ENCODE assay signal across 18 mouse cellular contexts in genomic region chr3:146412480-146412879, GRCm38 (mm10). TPM values are rescaled to one million over a fixed set of nuclear protein-coding genes. Genes with fewer than 3 reads are reported as not detected.
DNase-seq lines count a peak whose midpoint lies in the region; ATAC-seq and TF ChIP-seq lines count a peak whose summit lies in the region.
"Had no signal": no experiment of that assay in that cellular context is flagged by ENCODE, and none has a peak within 500 bp of the region (broad histone marks: within the 10 kb centered on the region; RNA-seq: fewer than 3 reads in every experiment).

No protein-coding gene starts in this region.

- TF ChIP-seq CTCF in layer of hippocampus, adult 2 months (conservative IDR thresholded peaks at IDR 0.05) = no peak
- no peak for TF ChIP-seq CTCF in lung, postnatal 0 days (IDR thresholded peaks at IDR 0.05)

- peaks cover 3% of the 10 kb centered on the region; the same call in 1 of the 2 replicates for H3K36me3 ChIP-seq in forebrain, embryonic 15.5 days
- H3K36me3 ChIP-seq in forebrain, embryonic 12.5 days (replicated peaks) = peaks cover 21% of the 10 kb centered on the region; the same call in 1 of the 2 replicates
- no peaks in the 10 kb centered on the region for H3K36me3 ChIP-seq in lung, postnatal 0 days (ENCODE audit: insufficient read depth, low read length)
- H3K36me3 ChIP-seq: hindbrain, embryonic 15.5 days had no signal

- 90% methylated on average over 7 of the region's 7 CpGs for WGBS in forebrain, embryonic 15.5 days
- WGBS in forebrain, embryonic 12.5 days = 93% methylated on average over 7 of the region's 7 CpGs
- 56% methylated on average over 7 of the region's 7 CpGs for WGBS in lung, postnatal 0 days

- H3K9me3 ChIP-seq in forebrain, embryonic 15.5 days = no peaks in the 10 kb centered on the region
- no peaks in the 10 kb centered on the region for H3K9me3 ChIP-seq in forebrain, embryonic 12.5 days
- no peaks in the 10 kb centered on the region for H3K9me3 ChIP-seq in lung, postnatal 0 days (ENCODE audit: low read length)
- H3K9me3 ChIP-seq: embryonic facial prominence, embryonic 12.5 days; embryonic facial prominence, embryonic 15.5 days; heart, embryonic 10.5 days; hindbrain, embryonic 12.5 days; hindbrain, embryonic 15.5 days had no signal

- H3K4me2 ChIP-seq in forebrain, embryonic 15.5 days (replicated peaks) = no peak overlapping the region
- H3K4me2 ChIP-seq in forebrain, embryonic 12.5 days = no peak overlapping the region
- H3K4me2 ChIP-seq in lung, postnatal 0 days (replicated peaks; ENCODE audit: low read depth, low read length) = no peak overlapping the region
- H3K4me2 ChIP-seq: embryonic facial prominence, embryonic 12.5 days; embryonic facial prominence, embryonic 15.5 days; hindbrain, embryonic 12.5 days; hindbrain, embryonic 15.5 days had no signal

- ATAC-seq in forebrain, embryonic 15.5 days (replicated peaks) = no peak
- ATAC-seq in forebrain, embryonic 12.5 days (ENCODE audit: low FRiP score) = no peak
- peak; percentile 60 for ATAC-seq in lung, postnatal 0 days
- no peak for ATAC-seq in granulocyte monocyte progenitor cell, adult 5-6 weeks (replicated peaks; ENCODE audit: poor library complexity, severe bottlenecking)
- ATAC-seq: activated CD4-positive, CD25-positive, alpha-beta regulatory T cell, adult 4 months; CD4-positive, CD25-positive, alpha-beta regulatory T cell, adult 4 months had no signal

- no peaks in the 10 kb centered on the region for H3K27me3 ChIP-seq in forebrain, embryonic 15.5 days
- H3K27me3 ChIP-seq in forebrain, embryonic 12.5 days = no peaks in the 10 kb centered on the region
- H3K27me3 ChIP-seq in lung, postnatal 0 days (replicated peaks; ENCODE audit: insufficient read depth, low read length) = no peaks in the 10 kb centered on the region
- H3K27me3 ChIP-seq: embryonic facial prominence, embryonic 12.5 days; embryonic facial prominence, embryonic 15.5 days; hindbrain, embryonic 12.5 days; hindbrain, embryonic 15.5 days had no signal

- no peak for DNase-seq in layer of hippocampus, adult 2 months (ENCODE audit: low spot score in 2 of 2)
- DNase-seq in layer of hippocampus, postnatal 36 days = no peak
- DNase-seq in lung, postnatal 0 days (ENCODE audit: low spot score) = peak; percentile 40
- DNase-seq in lung, postnatal 36 days = no peak
- DNase-seq: adrenal gland, adult 8-10 months; adrenal gland, postnatal 25 days; gastrocnemius, postnatal 14 days; heart, adult 18-20 months had no signal

- peak overlapping the region; percentile 27; the same call in 1 of the 2 replicates for H3K27ac ChIP-seq in forebrain, embryonic 15.5 days (replicated peaks)
- no peak overlapping the region for H3K27ac ChIP-seq in forebrain, embryonic 12.5 days
- peak overlapping the region; percentile 88 for H3K27ac ChIP-seq in layer of hippocampus, adult 2 months
- H3K27ac ChIP-seq in lung, postnatal 0 days (ENCODE audit: low read length) = peak overlapping the region; percentile 20; the same call in 1 of the 2 replicates
- H3K27ac ChIP-seq: embryonic facial prominence, embryonic 12.5 days; embryonic facial prominence, embryonic 15.5 days; heart, embryonic 10.5 days; hindbrain, embryonic 12.5 days; hindbrain, embryonic 15.5 days had no signal

- H3K4me3 ChIP-seq in forebrain, embryonic 15.5 days = no peak overlapping the region
- H3K4me3 ChIP-seq in forebrain, embryonic 12.5 days (replicated peaks) = no peak overlapping the region
- no peak overlapping the region; the same call in 1 of the 2 replicates for H3K4me3 ChIP-seq in layer of hippocampus, adult 2 months
- H3K4me3 ChIP-seq in lung, postnatal 0 days (ENCODE audit: low read depth, low read length) = no peak overlapping the region
- H3K4me3 ChIP-seq: embryonic facial prominence, embryonic 12.5 days; embryonic facial prominence, embryonic 15.5 days; heart, embryonic 10.5 days; hindbrain, embryonic 12.5 days; hindbrain, embryonic 15.5 days had no signal

- H3K4me1 ChIP-seq in forebrain, embryonic 15.5 days = peaks cover 34% of the 10 kb centered on the region
- H3K4me1 ChIP-seq in forebrain, embryonic 12.5 days = peaks cover 17% of the 10 kb centered on the region
- H3K4me1 ChIP-seq in lung, postnatal 0 days (ENCODE audit: insufficient read depth, low read depth, low read length) = peaks cover under 1% of the 10 kb centered on the region; the same call in 1 of the 2 replicates
- H3K4me1 ChIP-seq: embryonic facial prominence, embryonic 12.5 days had no signal

- TF ChIP-seq EP300 in lung, postnatal 0 days (IDR thresholded peaks at IDR 0.05) = 0 out of 2 replicates have a peak, but pooled peaks have one; percentile 35

- no peak overlapping the region for H3K9ac ChIP-seq in forebrain, embryonic 15.5 days (replicated peaks)
- H3K9ac ChIP-seq in forebrain, embryonic 12.5 days = no peak overlapping the region
- H3K9ac ChIP-seq in lung, postnatal 0 days (replicated peaks; ENCODE audit: low read depth) = no peak overlapping the region
- H3K9ac ChIP-seq: embryonic facial prominence, embryonic 12.5 days; embryonic facial prominence, embryonic 15.5 days; hindbrain, embryonic 12.5 days; hindbrain, embryonic 15.5 days had no signal

RNA-seq across cellular contexts. Expression of gene Ssx2ip, which starts 8.0 kb away (rescaled TPM):
- polyA plus RNA-seq in forebrain, embryonic 15.5 days (2015; fragmentation: Nextera tagmentation; extraction: Ambion mirVana) = 24.0 and 25.1 TPM in 2 replicates
- polyA plus RNA-seq in forebrain, embryonic 12.5 days (2016; fragmentation: Nextera tagmentation; extraction: Ambion mirVana) = 33.7 and 34.6 TPM in 2 replicates
- total RNA-seq in layer of hippocampus, adult 2 months (2021) = 100 to 1,000 TPM in 1 of 2 experiments, 10 to 100 TPM in 1; 99.7 to 107 TPM
- total RNA-seq in layer of hippocampus, postnatal 36 days (2021) = 100 to 1,000 TPM; 104 to 108 TPM
- 21.8 and 25.0 TPM in 2 replicates for polyA plus RNA-seq in lung, postnatal 0 days (2015; fragmentation: Nextera tagmentation; extraction: Ambion mirVana)
- total RNA-seq in granulocyte monocyte progenitor cell, adult 5-6 weeks (2014; fragmentation: Nextera tagmentation) = 7.6 and 13.9 TPM in 2 replicates
- total RNA-seq in granulocyte monocyte progenitor cell, adult 5-6 weeks (2017) = 17.7 and 19.8 TPM in 2 replicates

RNA-seq across cellular contexts. Expression of gene Ctbs, which starts 37.1 kb away (rescaled TPM):
- polyA plus RNA-seq in forebrain, embryonic 15.5 days (2015; fragmentation: Nextera tagmentation; extraction: Ambion mirVana) = 4.0 TPM in 2 replicates
- polyA plus RNA-seq in forebrain, embryonic 12.5 days (2016; fragmentation: Nextera tagmentation; extraction: Ambion mirVana) = 4.6 and 5.5 TPM in 2 replicates
- 1 to 10 TPM; 9.0 to 9.1 TPM for total RNA-seq in layer of hippocampus, adult 2 months (2021)
- 1 to 10 TPM; 7.1 to 8.7 TPM for total RNA-seq in layer of hippocampus, postnatal 36 days (2021)
- polyA plus RNA-seq in lung, postnatal 0 days (2015; fragmentation: Nextera tagmentation; extraction: Ambion mirVana) = 14.8 and 15.9 TPM in 2 replicates
- 4.7 and 10.5 TPM in 2 replicates for total RNA-seq in granulocyte monocyte progenitor cell, adult 5-6 weeks (2014; fragmentation: Nextera tagmentation)
- 7.3 and 10.9 TPM in 2 replicates for total RNA-seq in granulocyte monocyte progenitor cell, adult 5-6 weeks (2017)

Comparison
In these comparisons a context has a peak if more than half of its experiments do, and no peak if none do; other contexts are left out.
1. RNA of gene Ssx2ip, which starts 8.0 kb away (total RNA-seq): 104 to 108 TPM in layer of hippocampus, postnatal 36 days and 99.7 to 107 TPM in layer of hippocampus, adult 2 months; 7.6 to 19.8 TPM in granulocyte monocyte progenitor cell, adult 5-6 weeks; every median in the first group is over 4 times any median in the second.